27 mouse cellular contexts compared by ENCODE assay signal in the genomic region with DNA sequence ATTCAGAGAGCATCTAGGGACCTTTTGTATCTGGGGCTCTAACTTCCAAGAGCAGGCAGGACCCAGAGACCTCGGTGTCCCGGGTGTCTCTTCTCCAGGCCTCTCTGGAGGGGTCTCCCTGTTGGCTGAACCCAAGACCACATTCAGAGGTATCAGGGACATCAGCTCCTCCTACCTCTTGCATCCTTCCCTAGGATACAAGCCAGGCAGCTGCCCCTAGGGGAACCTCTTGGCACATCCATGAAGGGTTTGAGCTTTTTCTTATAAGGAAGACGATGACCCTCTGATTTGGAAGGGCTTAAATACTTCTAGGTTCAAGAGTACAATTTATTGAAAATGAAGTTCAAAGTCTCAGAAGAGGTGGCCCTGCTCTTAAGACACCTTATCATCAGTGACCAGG. TPM values are rescaled to one million over a fixed set of nuclear protein-coding genes. Genes with fewer than 3 reads are reported as not detected.
DNase-seq lines count a peak whose midpoint lies in the region; ATAC-seq and TF ChIP-seq lines count a peak whose summit lies in the region.
"Had no signal": no experiment of that assay in that cellular context is flagged by ENCODE, and none has a peak within 500 bp of the region (broad histone marks: within the 10 kb centered on the region; RNA-seq: fewer than 3 reads in every experiment).

No protein-coding gene starts in this region.

- ATAC-seq in liver, embryonic 12.5 days, result no peak
- ATAC-seq in liver, postnatal 0 days, result no peak
- no peak for ATAC-seq in liver, embryonic 11.5 days (replicated peaks; ENCODE audit: low FRiP score)
- ATAC-seq: CD4-positive, CD25-positive, alpha-beta regulatory T cell, adult 4 months; forebrain, embryonic 14.5 days; forebrain, embryonic 16.5 days had no signal

- no peak for TF ChIP-seq POLR2A in liver, adult 2 months (IDR thresholded peaks at IDR 0.05; ENCODE audit: extremely low read depth, insufficient read depth, low read length)

- no peaks in the 10 kb centered on the region for H3K36me3 ChIP-seq in liver, adult 2 months (ENCODE audit: control insufficient read depth, insufficient read depth, low read length)
- no peaks in the 10 kb centered on the region for H3K36me3 ChIP-seq in liver, embryonic 12.5 days
- H3K36me3 ChIP-seq in liver, postnatal 0 days (replicated peaks; ENCODE audit: insufficient read depth, low read length), result no peaks in the 10 kb centered on the region
- H3K36me3 ChIP-seq in liver, embryonic 11.5 days (ENCODE audit: control insufficient read depth, insufficient read depth, low read length), result no peaks in the 10 kb centered on the region
- H3K36me3 ChIP-seq: embryonic facial prominence, embryonic 13.5 days; embryonic facial prominence, embryonic 15.5 days; forebrain, embryonic 10.5 days; forebrain, embryonic 12.5 days; G1E had no signal

- no peaks in the 10 kb centered on the region for H3K9me3 ChIP-seq in liver, embryonic 12.5 days (replicated peaks)
- no peaks in the 10 kb centered on the region for H3K9me3 ChIP-seq in liver, postnatal 0 days (ENCODE audit: low read length)
- no peaks in the 10 kb centered on the region for H3K9me3 ChIP-seq in liver, embryonic 11.5 days (ENCODE audit: control insufficient read depth, low read length)
- H3K9me3 ChIP-seq: embryonic facial prominence, embryonic 13.5 days; embryonic facial prominence, embryonic 15.5 days; forebrain, embryonic 10.5 days; forebrain, embryonic 12.5 days had no signal

- H3K9ac ChIP-seq in liver, adult 2 months (ENCODE audit: low read depth, low read length), result no peak overlapping the region
- H3K9ac ChIP-seq in liver, embryonic 12.5 days, result no peak overlapping the region
- no peak overlapping the region for H3K9ac ChIP-seq in liver, postnatal 0 days (replicated peaks)
- no peak overlapping the region for H3K9ac ChIP-seq in liver, embryonic 11.5 days (ENCODE audit: low read depth, low read length)
- H3K9ac ChIP-seq: embryonic facial prominence, embryonic 13.5 days; embryonic facial prominence, embryonic 15.5 days; forebrain, embryonic 12.5 days had no signal

- TF ChIP-seq CTCF in liver, adult 2 months (IDR thresholded peaks at IDR 0.05; ENCODE audit: low read depth, low read length), result no peak
- TF ChIP-seq CTCF in liver, postnatal 0 days (IDR thresholded peaks at IDR 0.05; ENCODE audit: low read depth), result no peak

- peak; percentile 56 for DNase-seq in adrenal gland, postnatal 10 days
- no peak for DNase-seq in adrenal gland, postnatal 36 days
- DNase-seq in liver, adult 2 months (ENCODE audit: extremely low read depth, low read depth, low spot score), result no peak
- no peak for DNase-seq in liver, postnatal 0 days
- no peak for DNase-seq in liver, embryonic 11.5 days (ENCODE audit: low spot score)
- DNase-seq: adrenal gland, adult 2 months; adrenal gland, postnatal 25 days; B cell, adult 2 months; cerebellum, adult 11 months; cerebellum, adult 18-20 months; cerebellum, adult 8-10 months; cerebellum, adult 9-11 months; cerebellum, postnatal 14 days; cerebellum, postnatal 36 days; embryo, embryonic 11 days had no signal

- no peaks in the 10 kb centered on the region for H3K79me2 ChIP-seq in liver, adult 2 months (ENCODE audit: control insufficient read depth, insufficient read depth, low read length)

- peak overlapping the region; percentile 37; the same call in 1 of the 2 replicates for H3K27ac ChIP-seq in liver, adult 2 months (replicated peaks; ENCODE audit: insufficient read depth, low read depth, low read length)
- no peak overlapping the region for H3K27ac ChIP-seq in liver, embryonic 12.5 days
- peak overlapping the region; percentile 82 for H3K27ac ChIP-seq in liver, postnatal 0 days (ENCODE audit: low read depth)
- H3K27ac ChIP-seq in liver, embryonic 11.5 days (ENCODE audit: low read depth, low read length), result no peak overlapping the region
- H3K27ac ChIP-seq: embryonic facial prominence, embryonic 13.5 days; embryonic facial prominence, embryonic 15.5 days; forebrain, embryonic 10.5 days; forebrain, embryonic 12.5 days had no signal

- H3K27me3 ChIP-seq in liver, adult 2 months (ENCODE audit: control insufficient read depth, insufficient read depth, low read length), result no peaks in the 10 kb centered on the region
- H3K27me3 ChIP-seq in liver, embryonic 12.5 days (replicated peaks), result 0 out of 2 replicates have a peak, but pooled peaks cover 4% of the 10 kb centered on the region
- no peaks in the 10 kb centered on the region for H3K27me3 ChIP-seq in liver, postnatal 0 days (ENCODE audit: insufficient read depth, low read length)
- H3K27me3 ChIP-seq in liver, embryonic 11.5 days (replicated peaks; ENCODE audit: control insufficient read depth, insufficient read depth, low read length), result no peaks in the 10 kb centered on the region
- H3K27me3 ChIP-seq: CH12.LX; embryonic facial prominence, embryonic 13.5 days; embryonic facial prominence, embryonic 15.5 days had no signal

- no peak overlapping the region for H3K4me3 ChIP-seq in liver, adult 2 months (ENCODE audit: insufficient read depth, low read depth, low read length)
- H3K4me3 ChIP-seq in liver, embryonic 12.5 days, result no peak overlapping the region
- H3K4me3 ChIP-seq in liver, postnatal 0 days (ENCODE audit: low read depth, low read length), result no peak overlapping the region
- H3K4me3 ChIP-seq in liver, embryonic 11.5 days (ENCODE audit: low read depth, low read length), result no peak overlapping the region
- H3K4me3 ChIP-seq: embryonic facial prominence, embryonic 13.5 days; embryonic facial prominence, embryonic 15.5 days; erythroblast, embryonic 14.5 days; forebrain, embryonic 10.5 days; forebrain, embryonic 12.5 days had no signal

- no peak for TF ChIP-seq EP300 in liver, postnatal 0 days (IDR thresholded peaks at IDR 0.05; ENCODE audit: low read depth)

- peaks cover 29% of the 10 kb centered on the region for H3K4me1 ChIP-seq in liver, adult 2 months (ENCODE audit: control insufficient read depth, insufficient read depth, low read length)
- no peaks in the 10 kb centered on the region for H3K4me1 ChIP-seq in liver, embryonic 12.5 days
- H3K4me1 ChIP-seq in liver, postnatal 0 days (ENCODE audit: insufficient read depth), result peaks cover 10% of the 10 kb centered on the region; the same call in 1 of the 2 replicates
- no peaks in the 10 kb centered on the region for H3K4me1 ChIP-seq in liver, embryonic 11.5 days (replicated peaks; ENCODE audit: control insufficient read depth, insufficient read depth, low read length)
- H3K4me1 ChIP-seq: embryonic facial prominence, embryonic 15.5 days had no signal

- no peak overlapping the region for H3K4me2 ChIP-seq in liver, embryonic 12.5 days
- H3K4me2 ChIP-seq in liver, postnatal 0 days (ENCODE audit: low read depth, low read length), result no peak overlapping the region
- H3K4me2 ChIP-seq in liver, embryonic 11.5 days, result no peak overlapping the region
- H3K4me2 ChIP-seq: embryonic facial prominence, embryonic 13.5 days; embryonic facial prominence, embryonic 15.5 days; forebrain, embryonic 12.5 days had no signal

- 81% methylated on average over 3 of the region's 3 CpGs for WGBS in liver, adult 2 months
- 39% methylated on average over 3 of the region's 3 CpGs for WGBS in liver, embryonic 12.5 days (ENCODE audit: insufficient replicate concordance)
- WGBS in liver, postnatal 0 days (ENCODE audit: insufficient replicate concordance), result 50% methylated on average over 3 of the region's 3 CpGs
- 56% methylated on average over 3 of the region's 3 CpGs for WGBS in liver, embryonic 11.5 days

RNA-seq across cellular contexts. Expression of a gene that starts 57.2 kb away (rescaled TPM):
- 1 to 10 TPM; 1.5 to 1.7 TPM for total RNA-seq in adrenal gland, postnatal 10 days (2021)
- total RNA-seq in adrenal gland, postnatal 36 days (2021), result 1 to 10 TPM in 1 of 2 experiments, under 1 TPM in 1; 0.82 to 1.6 TPM
- total RNA-seq in liver, adult 2 months (2014; rRNA removed), result 0.09 and 0.40 TPM in 2 replicates
- polyA plus RNA-seq in liver, adult 2 months (2012; rRNA removed), result 0.13 and 0.22 TPM in 2 replicates
- 0.13 and 0.41 TPM in 2 replicates for polyA plus RNA-seq in liver, embryonic 12.5 days (2016; fragmentation: Nextera tagmentation; extraction: Ambion mirVana)
- polyA plus RNA-seq in liver, postnatal 0 days (2015; fragmentation: Nextera tagmentation; extraction: Ambion mirVana), result 0.07 and 0.09 TPM in 2 replicates
- not detected in 2 replicates for polyA plus RNA-seq in liver, embryonic 11.5 days (2014; fragmentation: Nextera tagmentation; extraction: Ambion mirVana)
- total RNA-seq: CH12.LX; common myeloid progenitor, adult 5-6 weeks had no signal
- polyA plus RNA-seq: CD4-positive, CD25-positive, alpha-beta regulatory T cell, adult 4 months; erythroblast, embryonic 14.5 days; G1E had no signal

Comparison
In these comparisons a context has a peak if more than half of its experiments do, and no peak if none do; other contexts are left out.
1. H3K27ac ChIP-seq: peak in liver, adult 2 months (single experiment) and liver, postnatal 0 days (single experiment); none in liver, embryonic 12.5 days (single experiment) and liver, embryonic 11.5 days (single experiment).